Mouse (Mus musculus) lung, postnatal 0 days (tissue): Measurements from ENCODE around the gene Apod. TPM values are rescaled to one million over a fixed set of nuclear protein-coding genes. Genes with fewer than 3 reads are reported as not detected.

ENCODE experiments used
- ATAC-seq: fragments of 200-750 bp; cut with Nextera tagmentation; 2 replicates; pipeline ENCODE4 v1.8.0; 2017; ENCODE audit warnings: moderate library complexity
- DNase-seq: peaks from one replicate; pipeline ENCODE4 v3.0.0-alpha.2; 2016; ENCODE audit warnings: low spot score
- H3K27ac ChIP-seq: fragments of 300-500 bp; sonication (generic); 2 replicates; pipeline ENCODE4 v1.5.1; 2014; ENCODE audit warnings: antibody characterized with exemption, mild to moderate bottlenecking, low read length, mixed read lengths
- H3K27me3 ChIP-seq: fragments of 300-500 bp; sonication (generic); replicated peaks from 2 replicates; pipeline ENCODE4 v1.6.1; 2014; ENCODE audit warnings: low read length, mixed read lengths; ENCODE audit not compliant: insufficient read depth
- H3K36me3 ChIP-seq: fragments of 300-500 bp; sonication (generic); 2 replicates; pipeline ENCODE4 v1.6.1; 2014; ENCODE audit warnings: low read length, mixed read lengths; ENCODE audit not compliant: insufficient read depth
- H3K4me1 ChIP-seq: fragments of 300-500 bp; sonication (generic); 2 replicates; pipeline ENCODE4 v1.6.1; 2014; ENCODE audit warnings: antibody characterized with exemption, low read depth, low read length, mixed read lengths; ENCODE audit not compliant: insufficient read depth
- H3K4me2 ChIP-seq: fragments of 300-500 bp; sonication (generic); replicated peaks from 2 replicates; pipeline ENCODE4 v1.6.1; 2014; ENCODE audit warnings: low read depth, mild to moderate bottlenecking, low read length, moderate library complexity, mixed read lengths
- H3K4me3 ChIP-seq: fragments of 300-500 bp; sonication (generic); 2 replicates; pipeline ENCODE4 v1.5.1; 2014; ENCODE audit warnings: low read depth, low read length
- H3K9ac ChIP-seq: fragments of 300-500 bp; sonication (generic); replicated peaks from 2 replicates; pipeline ENCODE4 v1.6.1; 2014; ENCODE audit warnings: low read depth, mild to moderate bottlenecking
- H3K9me3 ChIP-seq: fragments of 300-500 bp; sonication (generic); 2 replicates; pipeline ENCODE4 v1.6.1; 2016; ENCODE audit warnings: low read length, mixed read lengths
- CTCF ChIP-seq: IDR thresholded peaks from 2 replicates; pipeline ENCODE4 v1.5.1; 2016; ENCODE audit warnings: antibody characterized with exemption, mild to moderate bottlenecking
- EP300 ChIP-seq: IDR thresholded peaks from 2 replicates; pipeline ENCODE4 v1.6.1; 2016; ENCODE audit warnings: antibody characterized with exemption, mild to moderate bottlenecking, control low read depth
- WGBS: fragments of 180-500 bp; shearing (Covaris S2); extraction: QIAGEN DNeasy Blood & Tissue Kit; methylation state at CpG from one replicate; pipeline ENCODE4 v1.1.7; 2014; 5-methylcytosine and 5-hydroxymethylcytosine counted together
- polyA plus RNA-seq: library from polyadenylated mRNA; unstranded; fragments of >200 nt; fragmentation: Nextera tagmentation; extraction: Ambion mirVana; gene quantifications from 2 replicates; pipeline ENCODE4 v1.2.1, GENCODE M21; 2015

Apod gene
- polyA plus RNA-seq, 1 experiment from 2014 or later, result 2.1 TPM

GRCm38 (mm10) chr16:31293761-31294160 is 20.8 kb downstream of the Apod start:
- Histone ChIP-seq H3K27ac (no peak overlapping the region), H3K4me1 (0 out of 2 replicates have a peak, but pooled peaks cover 6% of the 10 kb centered on the region), H3K27me3 (no peaks in the 10 kb centered on the region), H3K36me3 (no peaks in the 10 kb centered on the region), H3K9me3 (no peaks in the 10 kb centered on the region), H3K9ac (no peak overlapping the region), H3K4me3 (no peak overlapping the region), H3K4me2 (no peak overlapping the region)
- TF ChIP-seq CTCF (no peak), EP300 (no peak)
- DNase-seq (no peak), ATAC-seq (no peak)
- 60% methylated on average over 4 of the region's 4 CpGs for WGBS

DNA sequence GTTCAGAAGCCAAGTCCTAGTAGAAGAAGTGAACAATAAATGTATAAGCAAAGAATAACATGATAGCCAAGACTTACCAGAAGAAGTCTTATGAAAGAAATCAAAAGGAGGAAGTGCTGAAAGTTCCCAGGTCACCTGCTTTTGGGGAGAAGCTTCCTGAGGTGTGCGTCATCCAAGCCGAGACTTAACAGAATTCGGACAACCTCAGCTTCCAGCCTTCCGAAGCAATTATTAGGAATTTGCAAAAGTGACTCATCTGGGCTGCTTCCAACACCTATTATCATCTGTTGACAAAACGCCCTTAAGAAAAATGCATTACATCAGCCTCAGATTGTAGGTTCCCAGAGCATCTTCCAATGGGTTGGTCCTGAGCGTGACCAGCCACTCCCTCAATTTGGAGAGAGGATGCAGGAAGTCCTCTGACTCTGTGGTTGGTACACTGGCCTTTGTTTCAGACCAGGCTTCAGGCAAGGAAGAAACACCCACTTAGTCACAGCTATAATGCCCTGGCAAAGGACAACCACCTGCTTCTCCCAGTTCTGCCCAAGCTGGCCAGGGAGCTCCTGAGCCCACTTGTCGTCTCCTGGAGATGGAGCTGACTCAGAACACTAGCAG is 23.8 kb downstream of the Apod start:
- 29% methylated on average over 7 of the region's 7 CpGs for WGBS
- ATAC-seq (peak; percentile 87), DNase-seq (peak; percentile 92)
- Histone ChIP-seq H3K9ac (no peak overlapping the region), H3K4me3 (peak overlapping the region; percentile 21; the same call in 1 of the 2 replicates), H3K27ac (peak overlapping the region; percentile 92), H3K9me3 (no peaks in the 10 kb centered on the region), H3K4me1 (0 out of 2 replicates have a peak, but pooled peaks cover 6% of the 10 kb centered on the region), H3K36me3 (no peaks in the 10 kb centered on the region), H3K27me3 (no peaks in the 10 kb centered on the region), H3K4me2 (peak overlapping the region; percentile 27)
- TF ChIP-seq CTCF (no peak), EP300 (peak; percentile 95)

DNA sequence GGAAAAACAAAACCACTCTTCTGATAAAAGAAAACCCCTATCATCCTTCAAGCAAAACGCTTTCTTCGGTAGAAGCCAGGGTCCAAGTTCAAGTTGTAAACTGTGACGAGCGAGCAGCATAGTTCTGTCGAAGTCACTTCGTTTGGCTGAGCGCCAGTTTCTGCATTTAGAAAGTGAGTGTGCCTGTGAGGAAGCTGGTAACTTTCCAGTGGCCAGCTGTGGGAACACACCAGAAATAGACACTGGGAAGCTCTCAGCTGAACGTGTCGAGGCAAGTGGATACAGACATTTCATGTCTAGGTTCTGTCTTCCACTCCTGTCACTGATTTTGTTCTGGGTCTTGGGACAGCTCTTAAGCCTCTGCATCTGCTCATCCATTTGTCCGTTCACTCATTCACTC is 24.3 kb downstream of the Apod start:
- 20% methylated on average over 10 of the region's 10 CpGs for WGBS
- H3K4me1 ChIP-seq, result 0 out of 2 replicates have a peak, but pooled peaks cover 6% of the 10 kb centered on the region

GRCm38 (mm10) chr16:31287712-31288111 is 26.9 kb downstream of the Apod start:
- 50% methylated on average over 3 of the region's 3 CpGs for WGBS
- Histone ChIP-seq H3K9me3 (no peaks in the 10 kb centered on the region), H3K27ac (no peak overlapping the region), H3K4me2 (no peak overlapping the region), H3K4me3 (no peak overlapping the region), H3K9ac (no peak overlapping the region), H3K36me3 (no peaks in the 10 kb centered on the region), H3K4me1 (0 out of 2 replicates have a peak, but pooled peaks cover 6% of the 10 kb centered on the region), H3K27me3 (no peaks in the 10 kb centered on the region)
- ATAC-seq (no peak), DNase-seq (no peak)
- no peak for TF ChIP-seq CTCF

More for the DNA sequence above, 24.3 kb downstream of the Apod start:
- peak overlapping the region; percentile 92 for H3K27ac ChIP-seq
- H3K9me3 ChIP-seq, result no peaks in the 10 kb centered on the region
- peak overlapping the region; percentile 21; the same call in 1 of the 2 replicates for H3K4me3 ChIP-seq
- peak overlapping the region; percentile 27 for H3K4me2 ChIP-seq
- DNase-seq, result peak; percentile 97
- no peaks in the 10 kb centered on the region for H3K36me3 ChIP-seq
- peak; percentile 86 for ATAC-seq
- no peak overlapping the region for H3K9ac ChIP-seq
- H3K27me3 ChIP-seq, result no peaks in the 10 kb centered on the region
- TF ChIP-seq EP300 (peak; percentile 71; the same call in 1 of the 2 replicates), CTCF (peak; percentile 30; the same call in 1 of the 2 replicates)

- ATAC-seq, result no peak
- Histone ChIP-seq H3K36me3 (no peaks in the 10 kb centered on the region), H3K27ac (peak overlapping the region; percentile 21; the same call in 1 of the 2 replicates), H3K4me2 (no peak overlapping the region), H3K4me3 (no peak overlapping the region), H3K4me1 (0 out of 2 replicates have a peak, but pooled peaks cover 5% of the 10 kb centered on the region), H3K9me3 (no peaks in the 10 kb centered on the region), H3K9ac (no peak overlapping the region), H3K27me3 (no peaks in the 10 kb centered on the region)
- 88% methylated on average over 10 of the region's 11 CpGs for WGBS
- TF ChIP-seq CTCF, result no peak
- TF ChIP-seq EP300, result no peak
- no peak for DNase-seq
Measured at GRCm38 (mm10) chr16:31286801-31287488, 27.7 kb downstream of the Apod start.

DNA sequence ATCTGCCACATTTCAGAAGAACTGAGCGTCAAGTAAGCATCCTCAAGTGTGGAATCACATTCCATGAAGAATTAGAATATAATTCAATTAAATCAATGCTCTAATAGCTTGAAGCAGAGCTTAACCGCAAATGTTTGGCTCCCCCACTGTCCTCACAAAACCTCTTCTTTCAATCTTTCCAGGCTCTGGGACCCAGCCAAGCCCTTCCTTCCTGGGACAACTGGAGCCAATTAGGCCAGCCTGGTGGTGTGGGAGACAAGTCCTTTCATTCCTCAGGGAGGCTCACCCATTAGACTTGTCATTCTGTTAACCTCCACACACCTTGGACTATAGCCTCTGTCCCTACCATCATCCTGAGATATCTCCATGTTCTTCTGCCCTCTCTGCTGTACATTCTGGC is 32.6 kb downstream of the Apod start:
- no peaks in the 10 kb centered on the region for H3K9me3 ChIP-seq
- no peaks in the 10 kb centered on the region for H3K36me3 ChIP-seq
- no peak overlapping the region for H3K4me2 ChIP-seq
- no peaks in the 10 kb centered on the region for H3K27me3 ChIP-seq
- no peak overlapping the region for H3K9ac ChIP-seq
- ATAC-seq (no peak), DNase-seq (no peak)
- 80% methylated on average over 2 of the region's 2 CpGs for WGBS
- no peak overlapping the region for H3K27ac ChIP-seq
- peaks cover 7% of the 10 kb centered on the region; the same call in 1 of the 2 replicates for H3K4me1 ChIP-seq
- no peak for TF ChIP-seq EP300
- no peak for TF ChIP-seq CTCF
- H3K4me3 ChIP-seq, result no peak overlapping the region
